Mouse (Mus musculus) brain, embryonic 14.5 days (tissue): ENCODE data around the gene Gpc3. TPM values are rescaled to one million over a fixed set of nuclear protein-coding genes. Genes with fewer than 3 reads are reported as not detected.

Experiments used
- DNase-seq: peaks from one replicate; pipeline ENCODE4 v3.0.0-alpha.2; 2011; ENCODE audit warnings: low read depth
- CTCF ChIP-seq: fragments of 200-500 bp; IDR thresholded peaks from 2 replicates; pipeline ENCODE4 v1.5.1; 2012; ENCODE audit warnings: inconsistent platforms, mild to moderate bottlenecking, moderate library complexity, borderline replicate concordance; ENCODE audit not compliant: insufficient read depth, insufficient read length; ENCODE audit errors: extremely low read depth
- POLR2A ChIP-seq: fragments of 200-500 bp; IDR thresholded peaks from 2 replicates; pipeline ENCODE4 v1.6.1; 2012; ENCODE audit warnings: mild to moderate bottlenecking, inconsistent platforms, borderline replicate concordance; ENCODE audit not compliant: poor library complexity, insufficient read depth, insufficient read length, severe bottlenecking; ENCODE audit errors: extremely low read depth
- polyA plus RNA-seq: library from polyadenylated mRNA; depleted of rRNA; stranded (reverse); fragments of >200 nt; gene quantifications from 2 replicates; pipeline ENCODE4 v1.2.3, GENCODE M21; 2012; rRNA removed

Gpc3 gene
- polyA plus RNA-seq, 1 experiment = 71.1 TPM

GRCm38 (mm10) chrX:52245694-52246297, 368.0 kb downstream of the Gpc3 start:
- TF ChIP-seq CTCF = no peak
- no peak for TF ChIP-seq POLR2A
- DNase-seq = no peak

- TF ChIP-seq CTCF = no peak
- no peak for TF ChIP-seq POLR2A
- DNase-seq = no peak
Measured at GRCm38 (mm10) chrX:52237470-52237869, 376.3 kb downstream of the Gpc3 start.

DNA sequence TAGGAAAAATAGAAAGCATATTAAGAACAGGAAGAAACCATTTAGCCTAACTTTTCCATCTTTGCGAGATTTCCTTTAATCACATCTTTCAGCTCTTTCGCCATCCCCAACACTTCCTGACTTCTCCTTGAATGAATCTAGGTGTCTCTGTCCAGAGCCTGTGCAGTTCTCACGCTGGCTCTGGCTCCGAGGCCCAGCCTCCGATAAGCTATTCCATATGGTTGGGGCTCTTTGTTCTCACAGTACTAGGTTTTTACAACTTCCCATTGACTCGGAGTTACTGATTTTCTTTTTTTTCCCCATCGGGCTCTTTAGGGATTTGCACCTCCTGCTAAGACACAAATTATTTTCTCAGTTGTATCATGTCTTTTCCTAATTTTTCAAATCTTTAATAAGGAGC, 381.8 kb downstream of the Gpc3 start:
- no peak for DNase-seq
- TF ChIP-seq POLR2A (no peak), CTCF (no peak)

GRCm38 (mm10) chrX:52230711-52231110, 383.0 kb downstream of the Gpc3 start:
- TF ChIP-seq POLR2A (no peak), CTCF (no peak)
- DNase-seq = peak; percentile 1

Other genes starting within 250 kb of the Gpc3 start
- gene Ccdc160, start 177.2 kb upstream of the Gpc3 start, polyA plus RNA-seq = 1.9 and 3.1 TPM in 2 replicates